Mouse (Mus musculus) liver, embryonic 15.5 days (tissue): ENCODE results near the gene Gm38431. TPM values are rescaled to one million over a fixed set of nuclear protein-coding genes. Genes with fewer than 3 reads are reported as not detected.

Experiments
- ATAC-seq: fragments of 200-750 bp; cut with Nextera tagmentation; 2 replicates; pipeline ENCODE4 v1.8.0; 2017; ENCODE audit warnings: moderate number of reproducible peaks, mild to moderate bottlenecking, moderate library complexity; ENCODE audit not compliant: insufficient read depth
- H3K27ac ChIP-seq: fragments of 300-500 bp; sonication (generic); replicated peaks from 2 replicates; pipeline ENCODE4 v1.5.1; 2015; ENCODE audit warnings: mild to moderate bottlenecking, inconsistent platforms
- H3K27me3 ChIP-seq: fragments of 300-500 bp; sonication (generic); 2 replicates; pipeline ENCODE4 v1.6.1; 2015; ENCODE audit warnings: mild to moderate bottlenecking, inconsistent platforms
- H3K36me3 ChIP-seq: fragments of 300-500 bp; sonication (generic); replicated peaks from 2 replicates; pipeline ENCODE4 v1.6.1; 2015; ENCODE audit warnings: moderate library complexity, mild to moderate bottlenecking, inconsistent platforms
- H3K4me1 ChIP-seq: fragments of 300-500 bp; sonication (generic); replicated peaks from 2 replicates; pipeline ENCODE4 v1.6.1; 2015; ENCODE audit warnings: inconsistent platforms
- H3K4me2 ChIP-seq: fragments of 300-500 bp; sonication (generic); 2 replicates; pipeline ENCODE4 v1.6.1; 2015; ENCODE audit warnings: moderate library complexity, mild to moderate bottlenecking, inconsistent platforms
- H3K4me3 ChIP-seq: fragments of 300-500 bp; sonication (generic); replicated peaks from 2 replicates; pipeline ENCODE4 v1.5.1; 2015; ENCODE audit warnings: mild to moderate bottlenecking, inconsistent platforms
- H3K9ac ChIP-seq: fragments of 300-500 bp; sonication (generic); 2 replicates; pipeline ENCODE4 v1.6.1; 2015; ENCODE audit warnings: moderate library complexity, mild to moderate bottlenecking, inconsistent platforms
- H3K9me3 ChIP-seq: fragments of 300-500 bp; sonication (generic); replicated peaks from 2 replicates; pipeline ENCODE4 v1.6.1; 2016; ENCODE audit warnings: inconsistent platforms
- WGBS: fragments of 180-500 bp; shearing (Covaris S2); methylation state at CpG from one replicate; pipeline ENCODE4 v1.1.7; 2015; ENCODE audit warnings: mixed read lengths; ENCODE audit not compliant: insufficient replicate concordance; 5-methylcytosine and 5-hydroxymethylcytosine counted together
- polyA plus RNA-seq: library from polyadenylated mRNA; unstranded; fragments of >200 nt; fragmentation: Nextera tagmentation; extraction: Ambion mirVana; gene quantifications from 2 replicates; pipeline ENCODE4 v1.2.1, GENCODE M21; 2015

Gm38431 gene
- polyA plus RNA-seq, 1 experiment from 2014 or later, result 1.9 TPM

GRCm38 (mm10) chr9:21029291-21030054 lies 62.3 kb downstream of the Gm38431 start, which contains the start of gene Icam4:
Icam4 (plus strand) TSS chr9:21029373.
- 2% methylated on average over 37 of the region's 37 CpGs for WGBS
- Histone ChIP-seq H3K9me3 (no peaks in the 10 kb centered on the region), H3K4me2 (peak within 1 kb of the TSS; percentile 100), H3K27ac (peak within 1 kb of the TSS; percentile 99), H3K4me1 (peaks cover 85% of the 10 kb centered on the region), H3K9ac (peak within 1 kb of the TSS; percentile 86), H3K4me3 (peak within 1 kb of the TSS; percentile 77), H3K27me3 (peaks cover 30% of the 10 kb centered on the region), H3K36me3 (peaks cover 11% of the 10 kb centered on the region)
- peak; percentile 82 for ATAC-seq

GRCm38 (mm10) chr9:21028560-21029110 lies 63.2 kb downstream of the Gm38431 start:
- H3K36me3 ChIP-seq, result peaks cover 11% of the 10 kb centered on the region
- no peak for ATAC-seq
- H3K9me3 ChIP-seq, result no peaks in the 10 kb centered on the region
- H3K4me1 ChIP-seq, result peaks cover 79% of the 10 kb centered on the region
- H3K4me2 ChIP-seq, result peak overlapping the region; percentile 100
- H3K27me3 ChIP-seq, result peaks cover 22% of the 10 kb centered on the region
- H3K27ac ChIP-seq, result peak overlapping the region; percentile 99
- peak overlapping the region; percentile 86 for H3K9ac ChIP-seq
- 38% methylated on average over 6 of the region's 6 CpGs for WGBS
- peak overlapping the region; percentile 77 for H3K4me3 ChIP-seq

- Histone ChIP-seq H3K4me1 (peaks cover 71% of the 10 kb centered on the region), H3K4me2 (peak overlapping the region; percentile 100; the same call in 1 of the 2 replicates), H3K27me3 (peaks cover 14% of the 10 kb centered on the region), H3K9ac (peak overlapping the region; percentile 86; the same call in 1 of the 2 replicates), H3K4me3 (no peak overlapping the region), H3K27ac (peak overlapping the region; percentile 99), H3K36me3 (peaks cover 11% of the 10 kb centered on the region), H3K9me3 (no peaks in the 10 kb centered on the region)
- WGBS, result 67% methylated on average over 8 of the region's 8 CpGs
- no peak for ATAC-seq
Measured at GRCm38 (mm10) chr9:21027774-21028290, 64.0 kb downstream of the Gm38431 start.

- no peak overlapping the region for H3K9ac ChIP-seq
- peaks cover 4% of the 10 kb centered on the region for H3K27me3 ChIP-seq
- peak overlapping the region; percentile 99 for H3K27ac ChIP-seq
- peaks cover 11% of the 10 kb centered on the region for H3K36me3 ChIP-seq
- no peak overlapping the region for H3K4me2 ChIP-seq
- 88% methylated on average over 12 of the region's 12 CpGs for WGBS
- ATAC-seq, result no peak
- H3K4me1 ChIP-seq, result peaks cover 61% of the 10 kb centered on the region
- no peaks in the 10 kb centered on the region for H3K9me3 ChIP-seq
- no peak overlapping the region for H3K4me3 ChIP-seq
Measured at GRCm38 (mm10) chr9:21026849-21027248, 64.9 kb downstream of the Gm38431 start.

- Histone ChIP-seq H3K4me2 (no peak overlapping the region), H3K4me3 (no peak overlapping the region), H3K36me3 (peaks cover 11% of the 10 kb centered on the region), H3K9ac (no peak overlapping the region), H3K27ac (no peak overlapping the region), H3K9me3 (no peaks in the 10 kb centered on the region), H3K4me1 (peaks cover 47% of the 10 kb centered on the region), H3K27me3 (0 out of 2 replicates have a peak, but pooled peaks cover 4% of the 10 kb centered on the region)
- ATAC-seq, result no peak
- 80% methylated on average over 19 of the region's 19 CpGs for WGBS
Measured at GRCm38 (mm10) chr9:21025258-21025810, 66.5 kb downstream of the Gm38431 start.

GRCm38 (mm10) chr9:21022726-21023125 lies 69.1 kb downstream of the Gm38431 start:
- 68% methylated on average over 1 of the region's 1 CpGs for WGBS
- Histone ChIP-seq H3K9me3 (no peaks in the 10 kb centered on the region), H3K4me3 (no peak overlapping the region), H3K4me1 (peaks cover 30% of the 10 kb centered on the region), H3K4me2 (no peak overlapping the region), H3K27me3 (peaks cover 18% of the 10 kb centered on the region), H3K27ac (no peak overlapping the region), H3K9ac (no peak overlapping the region), H3K36me3 (peaks cover 11% of the 10 kb centered on the region)
- ATAC-seq, result no peak

- H3K4me3 ChIP-seq, result no peak overlapping the region
- H3K4me2 ChIP-seq, result no peak overlapping the region
- H3K9ac ChIP-seq, result no peak overlapping the region
- no peak overlapping the region for H3K27ac ChIP-seq
- ATAC-seq, result no peak
- H3K4me1 ChIP-seq, result peaks cover 29% of the 10 kb centered on the region
- peaks cover 22% of the 10 kb centered on the region for H3K27me3 ChIP-seq
- H3K36me3 ChIP-seq, result peaks cover 10% of the 10 kb centered on the region; the same call in 1 of the 2 replicates
- 71% methylated on average over 6 of the region's 6 CpGs for WGBS
- no peaks in the 10 kb centered on the region for H3K9me3 ChIP-seq
Measured at GRCm38 (mm10) chr9:21022288-21022687, 69.5 kb downstream of the Gm38431 start.

- Histone ChIP-seq H3K9me3 (no peaks in the 10 kb centered on the region), H3K4me3 (no peak overlapping the region), H3K4me1 (peaks cover 29% of the 10 kb centered on the region), H3K27me3 (peaks cover 32% of the 10 kb centered on the region), H3K36me3 (0 out of 2 replicates have a peak, but pooled peaks cover 3% of the 10 kb centered on the region), H3K27ac (no peak overlapping the region), H3K9ac (no peak overlapping the region), H3K4me2 (no peak overlapping the region)
- no peak for ATAC-seq
- 76% methylated on average over 3 of the region's 3 CpGs for WGBS
Measured at GRCm38 (mm10) chr9:21021363-21021762, 70.4 kb downstream of the Gm38431 start.

- peaks cover 42% of the 10 kb centered on the region for H3K4me1 ChIP-seq
- H3K4me3 ChIP-seq, result no peak overlapping the region
- no peak overlapping the region for H3K9ac ChIP-seq
- H3K36me3 ChIP-seq, result no peaks in the 10 kb centered on the region
- no peak overlapping the region for H3K4me2 ChIP-seq
- no peaks in the 10 kb centered on the region for H3K9me3 ChIP-seq
- H3K27me3 ChIP-seq, result peaks cover 59% of the 10 kb centered on the region
- no peak overlapping the region for H3K27ac ChIP-seq
- WGBS, result 47% methylated on average over 2 of the region's 2 CpGs
- ATAC-seq, result no peak
Measured at GRCm38 (mm10) chr9:21018600-21018999, 73.2 kb downstream of the Gm38431 start.
